Mouse (Mus musculus): ENCODE results near the gene Slc22a15. TPM values are rescaled to one million over a fixed set of nuclear protein-coding genes. Genes with fewer than 3 reads are reported as not detected.

Slc22a15 gene
- polyA plus RNA-seq, 1 experiment from 2014 or later = 5.0 TPM

GRCm38 (mm10) chr3:101926636-101927035 lies 2.4 kb upstream of the Slc22a15 start:
- Histone ChIP-seq H3K9me3 (ENCODE audit: control insufficient read depth, low read length) (no peaks in the 10 kb centered on the region), H3K4me3 (ENCODE audit: low read depth, low read length) (no peak overlapping the region), H3K27me3 (ENCODE audit: control insufficient read depth, insufficient read depth, low read length) (no peaks in the 10 kb centered on the region; the same call in 1 of the 2 replicates), H3K9ac (ENCODE audit: low read length) (no peak overlapping the region), H3K27ac (ENCODE audit: low read depth, low read length) (no peak overlapping the region), H3K4me1 (ENCODE audit: control insufficient read depth, insufficient read depth, low read length) (peaks cover 4% of the 10 kb centered on the region; the same call in 1 of the 2 replicates), H3K4me2 (no peak overlapping the region), H3K36me3 (ENCODE audit: control insufficient read depth, insufficient read depth, low read length) (no peaks in the 10 kb centered on the region)
- no peak for ATAC-seq (ENCODE audit: low FRiP score)
- DNase-seq (ENCODE audit: low spot score, missing footprints) = no peak

DNA sequence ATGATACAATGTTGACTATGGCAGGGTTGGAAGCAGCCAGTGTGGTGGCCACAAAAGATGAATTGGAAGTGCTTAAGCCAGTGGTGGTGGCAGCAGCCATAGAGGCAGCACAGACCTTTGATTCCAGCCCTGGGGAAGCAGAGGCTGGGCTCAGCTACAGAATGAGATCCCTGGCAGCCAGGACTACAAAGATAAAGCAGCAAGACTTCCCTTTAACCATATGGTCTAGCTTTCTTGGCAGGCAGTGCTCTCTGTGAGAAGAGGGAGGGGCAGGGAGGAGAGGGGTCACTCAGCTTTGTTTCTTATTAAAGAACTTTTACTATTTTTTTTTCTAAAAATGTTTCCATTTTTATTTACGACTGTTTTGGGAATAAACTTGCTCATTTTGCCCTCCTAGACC lies 1.4 kb upstream of the Slc22a15 start:
- Histone ChIP-seq H3K9ac (ENCODE audit: low read length) (no peak overlapping the region), H3K27me3 (ENCODE audit: control insufficient read depth, insufficient read depth, low read length) (no peaks in the 10 kb centered on the region; the same call in 1 of the 2 replicates), H3K4me3 (ENCODE audit: low read depth, low read length) (no peak overlapping the region), H3K4me1 (ENCODE audit: control insufficient read depth, insufficient read depth, low read length) (peaks cover 4% of the 10 kb centered on the region; the same call in 1 of the 2 replicates), H3K27ac (ENCODE audit: low read depth, low read length) (no peak overlapping the region), H3K4me2 (no peak overlapping the region), H3K9me3 (ENCODE audit: control insufficient read depth, low read length) (no peaks in the 10 kb centered on the region), H3K36me3 (ENCODE audit: control insufficient read depth, insufficient read depth, low read length) (no peaks in the 10 kb centered on the region)
- DNase-seq (ENCODE audit: low spot score, missing footprints) (no peak), ATAC-seq (ENCODE audit: low FRiP score) (no peak)
- 80% methylated on average over 1 of the region's 1 CpGs for WGBS

GRCm38 (mm10) chr3:101922366-101922765 lies 1.9 kb downstream of the Slc22a15 start:
- no peak for DNase-seq (ENCODE audit: low spot score, missing footprints)
- Histone ChIP-seq H3K27ac (ENCODE audit: low read depth, low read length) (no peak overlapping the region), H3K9me3 (ENCODE audit: control insufficient read depth, low read length) (no peaks in the 10 kb centered on the region), H3K36me3 (ENCODE audit: control insufficient read depth, insufficient read depth, low read length) (no peaks in the 10 kb centered on the region), H3K27me3 (ENCODE audit: control insufficient read depth, insufficient read depth, low read length) (no peaks in the 10 kb centered on the region; the same call in 1 of the 2 replicates), H3K4me2 (no peak overlapping the region), H3K4me1 (ENCODE audit: control insufficient read depth, insufficient read depth, low read length) (peaks cover 4% of the 10 kb centered on the region; the same call in 1 of the 2 replicates), H3K4me3 (ENCODE audit: low read depth, low read length) (no peak overlapping the region), H3K9ac (ENCODE audit: low read length) (no peak overlapping the region)
- WGBS = 88% methylated on average over 7 of the region's 7 CpGs
- ATAC-seq (ENCODE audit: low FRiP score) = no peak

DNA sequence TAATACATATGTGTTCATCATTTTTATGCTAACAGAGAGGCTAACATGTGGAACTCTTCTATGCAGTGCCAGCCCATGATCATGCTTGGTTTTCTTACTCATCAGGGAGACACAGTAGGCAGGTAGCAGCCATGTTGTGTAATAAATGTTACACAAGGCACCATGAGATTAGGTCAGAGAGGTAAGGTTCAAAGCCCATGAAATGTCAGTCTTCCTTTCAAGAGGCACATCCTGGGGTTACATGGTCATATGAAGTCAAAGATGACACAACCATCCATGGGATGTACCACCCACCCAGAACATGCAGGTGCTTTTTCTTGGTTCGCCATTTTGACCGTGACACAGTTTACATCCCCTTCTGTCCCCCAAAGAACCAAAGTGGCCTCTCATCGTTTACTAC lies 5.7 kb downstream of the Slc22a15 start:
- H3K27ac ChIP-seq (ENCODE audit: low read depth, low read length) = no peak overlapping the region
- 89% methylated on average over 3 of the region's 3 CpGs for WGBS
- H3K4me2 ChIP-seq = no peak overlapping the region
- H3K9me3 ChIP-seq (ENCODE audit: control insufficient read depth, low read length) = no peaks in the 10 kb centered on the region
- no peaks in the 10 kb centered on the region; the same call in 1 of the 2 replicates for H3K27me3 ChIP-seq (ENCODE audit: control insufficient read depth, insufficient read depth, low read length)
- no peak overlapping the region for H3K4me3 ChIP-seq (ENCODE audit: low read depth, low read length)
- ATAC-seq (ENCODE audit: low FRiP score) (no peak), DNase-seq (ENCODE audit: low spot score, missing footprints) (peak; percentile 79)
- H3K9ac ChIP-seq (ENCODE audit: low read length) = no peak overlapping the region
- no peaks in the 10 kb centered on the region for H3K36me3 ChIP-seq (ENCODE audit: control insufficient read depth, insufficient read depth, low read length)
- peaks cover under 1% of the 10 kb centered on the region; the same call in 1 of the 2 replicates for H3K4me1 ChIP-seq (ENCODE audit: control insufficient read depth, insufficient read depth, low read length)

GRCm38 (mm10) chr3:101917665-101918064 lies 6.6 kb downstream of the Slc22a15 start:
- no peaks in the 10 kb centered on the region for H3K36me3 ChIP-seq (ENCODE audit: control insufficient read depth, insufficient read depth, low read length)
- H3K9ac ChIP-seq (ENCODE audit: low read length) = no peak overlapping the region
- H3K27ac ChIP-seq (ENCODE audit: low read depth, low read length) = no peak overlapping the region
- no peak overlapping the region for H3K4me2 ChIP-seq
- no peaks in the 10 kb centered on the region for H3K4me1 ChIP-seq (ENCODE audit: control insufficient read depth, insufficient read depth, low read length)
- WGBS = 50% methylated on average over 3 of the region's 3 CpGs
- no peaks in the 10 kb centered on the region; the same call in 1 of the 2 replicates for H3K27me3 ChIP-seq (ENCODE audit: control insufficient read depth, insufficient read depth, low read length)
- no peak overlapping the region for H3K4me3 ChIP-seq (ENCODE audit: low read depth, low read length)
- no peaks in the 10 kb centered on the region for H3K9me3 ChIP-seq (ENCODE audit: control insufficient read depth, low read length)
- no peak for ATAC-seq (ENCODE audit: low FRiP score)
- DNase-seq (ENCODE audit: low spot score, missing footprints) = peak; percentile 44

DNA sequence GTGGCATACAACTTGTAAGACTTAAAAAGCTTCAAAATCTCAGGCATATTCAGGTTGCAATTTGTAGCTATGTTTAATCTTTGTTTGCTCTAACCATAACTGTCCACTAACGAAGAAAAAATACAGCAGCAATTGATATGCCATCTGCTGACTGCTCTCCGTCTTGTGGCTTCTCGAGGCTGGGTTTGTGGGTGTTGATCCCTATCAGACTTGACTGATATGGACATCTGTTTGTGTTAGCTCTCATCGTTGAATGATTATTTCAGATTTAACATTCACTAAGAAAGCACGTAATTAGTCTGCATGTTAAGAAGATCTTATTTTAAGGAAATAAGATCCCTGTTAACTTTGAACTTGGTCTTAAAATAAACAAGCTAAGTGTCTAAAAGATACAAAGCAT lies 7.7 kb downstream of the Slc22a15 start:
- H3K4me1 ChIP-seq (ENCODE audit: control insufficient read depth, insufficient read depth, low read length) = no peaks in the 10 kb centered on the region
- H3K36me3 ChIP-seq (ENCODE audit: control insufficient read depth, insufficient read depth, low read length) = no peaks in the 10 kb centered on the region
- H3K27me3 ChIP-seq (ENCODE audit: control insufficient read depth, insufficient read depth, low read length) = no peaks in the 10 kb centered on the region
- ATAC-seq (ENCODE audit: low FRiP score) (no peak), DNase-seq (ENCODE audit: low spot score, missing footprints) (peak; percentile 6)
- H3K4me3 ChIP-seq (ENCODE audit: low read depth, low read length) = no peak overlapping the region
- H3K27ac ChIP-seq (ENCODE audit: low read depth, low read length) = no peak overlapping the region
- WGBS = 84% methylated on average over 5 of the region's 5 CpGs
- H3K9me3 ChIP-seq (ENCODE audit: control insufficient read depth, low read length) = no peaks in the 10 kb centered on the region
- H3K4me2 ChIP-seq = no peak overlapping the region
- H3K9ac ChIP-seq (ENCODE audit: low read length) = no peak overlapping the region

- Histone ChIP-seq H3K27me3 (ENCODE audit: control insufficient read depth, insufficient read depth, low read length) (no peaks in the 10 kb centered on the region), H3K36me3 (ENCODE audit: control insufficient read depth, insufficient read depth, low read length) (no peaks in the 10 kb centered on the region), H3K4me3 (ENCODE audit: low read depth, low read length) (no peak overlapping the region), H3K4me2 (no peak overlapping the region), H3K9me3 (ENCODE audit: control insufficient read depth, low read length) (no peaks in the 10 kb centered on the region), H3K4me1 (ENCODE audit: control insufficient read depth, insufficient read depth, low read length) (no peaks in the 10 kb centered on the region), H3K27ac (ENCODE audit: low read depth, low read length) (no peak overlapping the region), H3K9ac (ENCODE audit: low read length) (no peak overlapping the region)
- DNase-seq (ENCODE audit: low spot score, missing footprints) = peak; percentile 57
- WGBS = 84% methylated on average over 14 of the region's 14 CpGs
- ATAC-seq (ENCODE audit: low FRiP score) = no peak
These were observed 9.0 kb downstream of the Slc22a15 start for GRCm38 (mm10) chr3:101915048-101915801.

- H3K9me3 ChIP-seq (ENCODE audit: control insufficient read depth, low read length) = no peaks in the 10 kb centered on the region
- no peak overlapping the region for H3K27ac ChIP-seq (ENCODE audit: low read depth, low read length)
- no peak overlapping the region for H3K4me3 ChIP-seq (ENCODE audit: low read depth, low read length)
- WGBS = 86% methylated on average over 5 of the region's 5 CpGs
- ATAC-seq (ENCODE audit: low FRiP score) (no peak), DNase-seq (ENCODE audit: low spot score, missing footprints) (no peak)
- H3K4me1 ChIP-seq (ENCODE audit: control insufficient read depth, insufficient read depth, low read length) = no peaks in the 10 kb centered on the region
- H3K4me2 ChIP-seq = no peak overlapping the region
- H3K27me3 ChIP-seq (ENCODE audit: control insufficient read depth, insufficient read depth, low read length) = no peaks in the 10 kb centered on the region
- H3K9ac ChIP-seq (ENCODE audit: low read length) = no peak overlapping the region
- H3K36me3 ChIP-seq (ENCODE audit: control insufficient read depth, insufficient read depth, low read length) = no peaks in the 10 kb centered on the region
These were observed 10.0 kb downstream of the Slc22a15 start for GRCm38 (mm10) chr3:101914266-101914665.

GRCm38 (mm10) chr3:101912041-101912440 lies 12.2 kb downstream of the Slc22a15 start:
- Histone ChIP-seq H3K9ac (ENCODE audit: low read length) (no peak overlapping the region), H3K36me3 (ENCODE audit: control insufficient read depth, insufficient read depth, low read length) (no peaks in the 10 kb centered on the region), H3K27ac (ENCODE audit: low read depth, low read length) (no peak overlapping the region), H3K4me1 (ENCODE audit: control insufficient read depth, insufficient read depth, low read length) (no peaks in the 10 kb centered on the region), H3K9me3 (ENCODE audit: control insufficient read depth, low read length) (no peaks in the 10 kb centered on the region), H3K4me2 (no peak overlapping the region), H3K4me3 (ENCODE audit: low read depth, low read length) (no peak overlapping the region), H3K27me3 (ENCODE audit: control insufficient read depth, insufficient read depth, low read length) (no peaks in the 10 kb centered on the region)
- peak; percentile 14 for DNase-seq (ENCODE audit: low spot score, missing footprints)
- 85% methylated on average over 6 of the region's 6 CpGs for WGBS
- ATAC-seq (ENCODE audit: low FRiP score) = no peak

Data from midbrain, embryonic 11.5 days (tissue).